Mouse (Mus musculus): ENCODE measurements around the gene Shc1.

DNA sequence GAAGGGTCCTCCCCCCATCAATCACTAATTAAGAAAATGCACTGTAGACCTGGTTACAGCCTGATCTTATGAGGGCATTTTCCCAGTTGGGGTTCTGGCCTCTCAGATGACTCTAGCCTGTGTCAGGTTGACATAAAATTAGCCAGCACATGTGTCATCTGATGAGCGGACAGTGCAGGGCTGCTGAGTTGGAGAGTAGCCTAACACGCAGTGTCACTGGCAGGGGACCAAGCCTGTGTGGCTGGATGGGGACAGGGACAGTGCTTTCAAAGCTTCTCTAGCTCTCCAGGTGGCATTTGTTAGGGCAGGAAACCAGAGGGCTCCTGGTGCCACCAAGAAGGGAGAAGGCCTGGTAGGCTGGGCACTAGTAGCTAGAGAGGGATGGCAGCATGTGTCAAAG, 22.4 kb downstream of the Shc1 start:
- TF ChIP-seq CTCF (IDR thresholded peaks at IDR 0.05 in 2 of 3, conservative IDR thresholded peaks at IDR 0.05 in 1 of 3; ENCODE audit: control insufficient read depth in 1 of 3, insufficient read depth in 1 of 3, low read depth in 2 of 3, low read length in 3 of 3, poor library complexity in 1 of 3, severe bottlenecking in 1 of 3) (no peak), TAL1 (IDR thresholded peaks at IDR 0.05; ENCODE audit: low read length) (no peak), MAX (IDR thresholded peaks at IDR 0.05; ENCODE audit: low read length) (no peak), POLR2A (IDR thresholded peaks at IDR 0.05; ENCODE audit: control insufficient read depth in 1 of 2, insufficient read depth in 1 of 2, low read depth in 1 of 2, low read length in 2 of 2, poor library complexity in 1 of 2) (no peak), USF1 (IDR thresholded peaks at IDR 0.05; ENCODE audit: low read depth, low read length) (no peak), SIN3A (IDR thresholded peaks at IDR 0.05; ENCODE audit: low read length) (no peak), ELF1 (IDR thresholded peaks at IDR 0.05; ENCODE audit: low read depth, low read length) (no peak), EP300 (IDR thresholded peaks at IDR 0.05; ENCODE audit: low read depth in 1 of 2, low read length in 2 of 2) (no peak), MEF2A (IDR thresholded peaks at IDR 0.05; ENCODE audit: extremely low read depth, insufficient replicate concordance, low read depth, low read length, poor library complexity, severe bottlenecking) (no peak), NELFE (IDR thresholded peaks at IDR 0.05; ENCODE audit: low read depth, low read length) (no peak), CHD2 (IDR thresholded peaks at IDR 0.05; ENCODE audit: low read length) (no peak)

Measured in MEL (cell line).